Mouse (Mus musculus) left cerebral cortex, postnatal 36 days (tissue): ENCODE data around the gene Slc35c2. TPM values are rescaled to one million over a fixed set of nuclear protein-coding genes. Genes with fewer than 3 reads are reported as not detected.

ENCODE experiments used
- DNase-seq, 2 experiments: peaks; one replicate each; pipeline ENCODE4 v3.0.0; 2021 to 2022; ENCODE audit warnings: low spot score in 2 of 2, mixed read lengths in 1 of 2
- intact Hi-C: fragments of 180-260 bp; cut with DNase I; formaldehyde crosslinking; loops from one replicate; pipeline ENCODE4 v1.15.1; 2025
- total RNA-seq, 2 experiments: library from RNA; stranded (reverse); gene quantifications; 2 replicates each; pipeline ENCODE4 v1.2.3; 2021

Gene Slc35c2
- 10 to 100 TPM; 52.9 to 56.8 TPM for total RNA-seq

DNA sequence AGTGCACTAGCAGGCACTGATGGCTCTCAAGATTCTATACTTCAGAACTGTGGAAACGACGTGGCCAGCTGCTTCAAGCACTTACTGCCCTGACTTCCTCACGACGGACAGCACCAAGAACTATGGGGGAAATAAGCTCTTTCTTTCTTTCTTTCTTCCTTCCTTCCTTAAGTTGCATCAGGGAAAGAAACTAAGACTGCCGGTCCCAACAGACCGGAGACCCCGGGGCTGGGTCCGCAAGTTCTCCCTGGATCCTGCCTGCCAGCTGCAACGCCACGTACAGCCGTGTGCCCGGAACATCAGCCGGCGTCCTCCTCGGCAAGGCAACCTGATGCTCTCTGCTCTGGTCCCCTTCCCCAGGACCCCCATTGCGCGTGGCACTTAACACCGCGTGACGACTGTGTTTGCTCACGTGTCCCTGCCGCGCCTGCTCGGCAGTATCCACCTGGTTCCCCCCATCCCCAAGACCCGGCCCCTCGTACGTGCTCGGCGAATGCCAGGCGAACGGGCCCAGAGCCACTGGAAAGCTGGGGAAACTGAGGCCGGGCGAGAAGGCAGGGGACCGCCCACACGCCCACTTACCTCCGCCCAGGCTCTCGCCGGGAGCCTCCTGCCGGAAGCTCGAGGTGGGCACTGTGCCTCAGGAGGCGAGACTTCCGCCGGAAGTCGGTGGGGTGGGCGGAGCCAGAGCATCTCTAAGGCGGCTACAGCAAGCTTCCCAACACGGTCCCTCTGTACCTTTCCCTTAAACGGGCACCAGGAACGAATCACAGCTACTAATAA is at the start of gene Slc35c2:
Slc35c2 (minus strand) TSS at position 668 of the 783 bp plus-strand sequence.
- intact Hi-C loops = loop anchor here (5.0 kb wide), 1 partner anchor 65 kb away; no protein-coding TSS in a partner anchor
- DNase-seq = peak; percentile 95 to 96

GRCm38 (mm10) chr2:165337191-165337590 is 49.5 kb upstream of the Slc35c2 start:
- intact Hi-C loops = loop anchor here (5.0 kb wide), 1 partner anchor 260 kb away; no protein-coding TSS in a partner anchor

GRCm38 (mm10) chr2:165332610-165333210 is 45.0 kb upstream of the Slc35c2 start:
- no peak for DNase-seq
- intact Hi-C loops = no loop called here

More at GRCm38 (mm10) chr2:165337191-165337590, 49.5 kb upstream of the Slc35c2 start:
- no peak for DNase-seq

- no peak for DNase-seq
- intact Hi-C loops = no loop called here
Observed at GRCm38 (mm10) chr2:165329703-165330102, 42.0 kb upstream of the Slc35c2 start.

DNA sequence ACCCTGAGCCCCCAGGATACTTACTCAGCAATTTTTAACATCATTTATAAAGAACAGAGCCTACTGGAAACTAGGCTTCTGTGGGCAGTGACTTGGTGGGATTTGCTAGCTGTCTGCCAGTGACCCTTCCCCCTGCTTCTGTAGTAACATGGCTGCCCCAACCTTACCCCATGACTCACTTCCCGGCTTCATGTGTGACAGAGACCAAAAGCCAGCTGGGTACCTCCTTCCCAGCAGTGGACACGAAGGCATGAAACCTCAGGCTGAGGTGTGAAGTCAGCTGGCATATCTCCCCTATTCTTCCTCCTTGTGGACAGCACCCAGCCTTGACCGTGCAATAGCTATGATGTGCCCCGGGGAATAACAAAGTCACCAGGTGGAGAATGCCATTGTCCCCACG is 41.1 kb upstream of the Slc35c2 start:
- DNase-seq = no peak
- intact Hi-C loops = no loop called here

- no peak for DNase-seq
- intact Hi-C loops = loop anchor here (2.0 kb wide), 1 partner anchor 39 kb away; no protein-coding TSS in a partner anchor
Observed at GRCm38 (mm10) chr2:165327386-165327785, 39.7 kb upstream of the Slc35c2 start.

- intact Hi-C loops = loop anchor here (2.0 kb wide), 1 partner anchor 38 kb away; no protein-coding TSS in a partner anchor
- peak; percentile 97 to 98 for DNase-seq
Observed at GRCm38 (mm10) chr2:165326304-165327190, 38.9 kb upstream of the Slc35c2 start, which contains the start of gene Elmo2. Gene Elmo2 (minus strand): TSS chr2:165326479.

GRCm38 (mm10) chr2:165325521-165326303 is 38.0 kb upstream of the Slc35c2 start:
- no peak for DNase-seq
- intact Hi-C loops = loop anchor here (2.0 kb wide), 1 partner anchor 37 kb away; no protein-coding TSS in a partner anchor

- intact Hi-C loops = no loop called here
- DNase-seq = no peak
Observed at GRCm38 (mm10) chr2:165323928-165324327, 36.3 kb upstream of the Slc35c2 start.

GRCm38 (mm10) chr2:165323484-165323883 is 35.8 kb upstream of the Slc35c2 start:
- intact Hi-C loops = no loop called here
- DNase-seq = no peak

DNA sequence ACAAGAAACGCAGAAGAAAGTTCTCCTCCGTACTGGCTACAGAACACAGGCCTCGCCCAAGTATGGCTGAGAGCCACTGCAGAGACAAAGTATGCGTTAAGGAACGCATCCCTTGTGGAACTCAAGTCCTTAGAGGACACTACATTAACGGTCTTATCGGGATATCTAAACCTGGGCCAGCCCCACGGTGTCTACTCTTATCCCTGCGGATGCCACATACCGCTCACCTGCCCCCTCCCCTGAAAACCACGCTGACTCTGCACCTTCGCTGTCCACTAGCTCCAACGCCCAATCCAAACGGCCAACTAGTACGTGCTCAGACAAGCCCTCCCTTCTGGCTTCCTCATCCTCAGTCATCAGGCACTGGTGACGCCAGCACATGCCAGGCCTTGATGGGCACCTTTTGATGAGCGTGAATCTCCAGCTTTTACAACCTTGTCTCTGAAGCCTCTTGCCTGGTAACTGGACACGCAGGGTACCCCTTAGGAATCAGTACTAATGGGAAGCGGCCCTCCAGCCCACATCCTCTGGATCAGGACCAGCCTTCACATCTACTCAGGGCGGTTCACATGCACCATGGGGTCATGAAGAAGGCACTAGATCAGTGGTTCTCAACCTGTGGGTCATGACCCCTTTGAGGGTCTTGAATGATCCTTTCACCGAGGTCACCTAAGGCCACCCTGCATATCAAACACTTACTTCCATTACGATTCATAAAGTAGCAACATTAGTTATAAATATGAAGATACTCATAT is 34.5 kb upstream of the Slc35c2 start:
- intact Hi-C loops = no loop called here
- no peak for DNase-seq

DNA sequence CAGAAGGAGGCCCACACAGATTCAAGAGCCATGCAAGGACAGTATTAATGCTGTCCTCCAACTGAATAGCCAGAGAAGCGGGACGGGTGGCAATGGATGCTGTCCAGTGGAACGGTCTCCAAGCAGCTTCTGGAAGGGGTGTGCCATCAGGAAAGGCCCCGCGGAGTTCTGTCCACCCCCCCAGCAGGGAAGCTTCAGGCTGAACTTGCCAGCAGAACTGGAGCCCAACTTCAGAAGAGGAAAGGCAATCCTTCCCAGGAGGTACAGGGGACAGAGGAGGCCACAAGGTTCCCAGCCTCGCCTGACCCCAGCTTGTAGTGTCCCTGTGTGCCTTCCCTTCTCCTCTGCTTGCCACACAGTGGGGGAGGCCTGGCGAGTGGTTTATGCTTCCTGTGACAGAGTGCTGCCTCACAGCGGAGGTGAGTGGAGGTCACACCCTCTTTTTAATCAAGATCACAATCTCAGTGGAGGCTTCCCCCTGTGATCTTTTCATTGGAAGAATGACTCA is 33.8 kb upstream of the Slc35c2 start:
- no peak for DNase-seq
- intact Hi-C loops = no loop called here

GRCm38 (mm10) chr2:165320531-165321150 is 33.0 kb upstream of the Slc35c2 start:
- intact Hi-C loops = no loop called here
- peak; percentile 63 to 75 for DNase-seq

GRCm38 (mm10) chr2:165319503-165319902 is 31.8 kb upstream of the Slc35c2 start:
- no peak for DNase-seq
- intact Hi-C loops = no loop called here

- intact Hi-C loops = no loop called here
- no peak for DNase-seq
Observed at GRCm38 (mm10) chr2:165318941-165319340, 31.3 kb upstream of the Slc35c2 start.

DNA sequence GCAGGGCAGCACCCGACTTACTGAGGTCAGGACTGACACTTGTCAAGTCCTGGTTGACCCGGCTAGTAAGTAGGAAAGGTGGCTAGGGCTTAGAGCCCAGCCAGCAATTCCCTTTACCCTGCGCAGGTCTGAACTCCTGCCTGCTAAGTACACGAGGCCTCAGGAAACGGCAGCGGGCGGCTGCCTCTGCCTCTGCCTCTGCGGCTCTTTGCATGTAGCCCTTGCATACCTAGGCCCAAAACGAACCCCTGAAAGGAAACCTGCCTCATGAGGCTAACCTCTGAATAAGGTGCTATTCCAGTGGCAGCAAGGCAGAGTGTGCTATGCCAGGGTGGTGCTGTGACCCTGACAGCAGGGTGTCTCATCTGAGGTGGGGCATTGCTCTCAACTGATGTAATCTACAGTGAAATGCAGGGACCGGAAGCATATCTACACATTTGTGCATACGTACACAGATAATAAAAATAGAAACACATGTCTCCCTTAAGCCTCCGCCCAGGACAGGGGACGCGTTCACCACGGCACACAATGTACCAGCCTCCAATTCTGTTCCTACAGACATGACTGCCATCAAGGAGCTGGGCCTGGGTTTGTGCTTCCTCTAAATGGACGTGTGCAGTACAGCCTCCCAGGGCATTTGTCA is 30.1 kb upstream of the Slc35c2 start:
- intact Hi-C loops = loop anchor here (2.0 kb wide), 1 partner anchor 29 kb away; no protein-coding TSS in a partner anchor
- DNase-seq = no peak

DNA sequence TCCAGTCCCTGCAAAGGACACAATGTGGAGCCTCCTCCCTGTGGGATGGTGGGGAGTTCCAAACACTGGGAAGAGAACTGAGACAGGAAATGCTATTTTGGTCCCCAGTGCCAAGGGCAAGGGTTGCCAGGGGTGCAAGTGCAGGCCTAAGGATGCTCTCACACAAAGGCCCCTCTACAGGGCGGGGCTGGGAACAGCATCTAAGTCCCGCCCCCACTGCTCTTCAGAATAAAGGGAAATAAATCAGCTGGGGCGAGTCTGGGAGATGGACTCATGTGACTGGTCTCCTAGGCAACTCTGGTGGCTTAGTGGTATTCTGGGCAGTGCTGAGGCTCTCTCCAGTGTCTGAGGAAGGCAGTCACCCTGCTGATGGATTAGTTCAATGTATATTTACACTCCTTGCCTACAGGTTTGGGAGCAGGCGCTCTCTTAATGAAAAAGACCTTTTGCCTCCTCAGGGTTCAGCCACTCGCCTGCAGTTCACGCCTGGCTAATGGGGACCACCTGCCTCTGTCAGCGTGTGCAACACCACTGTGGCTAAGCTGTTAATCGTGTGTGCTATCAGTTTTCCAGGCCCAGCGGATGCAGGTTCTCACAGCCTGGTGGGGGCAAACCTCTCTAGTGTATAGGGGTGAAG is 29.3 kb upstream of the Slc35c2 start:
- intact Hi-C loops = loop anchor here (2.0 kb wide), 1 partner anchor 28 kb away; no protein-coding TSS in a partner anchor
- DNase-seq = peak; percentile 70
